Mouse (Mus musculus): ENCODE data around the gene Mfap3.

Mfap3 gene

DNA sequence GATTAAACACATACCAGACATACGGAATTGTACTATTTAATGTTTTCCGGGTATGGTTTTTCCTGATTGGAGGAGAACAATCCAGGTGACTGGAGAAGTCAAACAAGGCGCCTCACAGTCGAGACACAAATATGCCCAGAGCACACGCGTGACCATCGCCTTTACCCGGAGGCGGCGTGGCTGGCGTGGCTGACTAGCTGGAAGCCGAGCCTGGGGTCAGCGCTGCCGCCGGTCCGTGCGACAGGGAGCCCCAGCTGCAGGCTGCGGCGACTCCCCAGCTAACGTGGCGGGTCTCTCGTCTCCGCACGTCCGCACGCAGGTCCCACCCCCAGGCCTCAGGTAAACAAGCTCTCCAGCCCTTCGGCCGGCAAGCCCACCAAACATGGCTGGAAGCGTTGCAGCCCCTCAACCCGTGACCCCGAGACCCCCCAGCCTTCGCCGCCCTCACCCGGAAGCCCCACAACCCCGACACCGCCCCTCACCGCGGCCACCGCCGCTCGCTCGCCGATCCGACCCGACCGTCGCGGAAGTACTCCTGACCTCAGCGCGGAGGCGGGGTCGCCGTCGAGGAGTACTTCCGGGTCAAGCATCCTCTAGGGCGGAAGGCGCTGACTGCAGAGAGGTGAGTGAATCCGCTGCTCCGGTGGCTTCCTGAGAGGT is at the start of gene Mfap3, which contains the start of gene Fam114a2:
Gene Mfap3, plus strand, starts transcription at position 574 of the 660 bp plus-strand sequence.
Gene Fam114a2, minus strand, starts transcription at position 527 of the 660 bp plus-strand sequence.
- peak; percentile 91 for DNase-seq

DNA sequence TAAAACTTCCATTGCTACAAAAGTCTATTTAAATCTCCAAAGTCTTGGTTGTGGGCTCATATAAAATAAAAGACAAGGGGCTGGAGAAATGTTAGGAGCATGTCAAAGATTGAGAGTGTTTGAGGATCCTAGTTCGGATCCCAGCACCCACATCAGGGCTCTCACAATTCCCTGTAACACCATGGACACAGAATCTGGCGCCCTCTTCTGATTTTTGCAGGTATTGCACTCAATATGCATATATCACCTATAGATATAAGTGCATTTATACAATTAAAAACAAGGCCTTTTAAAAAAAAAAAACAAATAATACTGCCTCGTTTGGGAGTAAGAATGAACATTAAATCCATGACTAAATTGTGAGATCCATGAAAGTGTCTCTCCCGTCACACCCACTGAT is 49.8 kb upstream of the Mfap3 start:
- DNase-seq, result no peak

DNA sequence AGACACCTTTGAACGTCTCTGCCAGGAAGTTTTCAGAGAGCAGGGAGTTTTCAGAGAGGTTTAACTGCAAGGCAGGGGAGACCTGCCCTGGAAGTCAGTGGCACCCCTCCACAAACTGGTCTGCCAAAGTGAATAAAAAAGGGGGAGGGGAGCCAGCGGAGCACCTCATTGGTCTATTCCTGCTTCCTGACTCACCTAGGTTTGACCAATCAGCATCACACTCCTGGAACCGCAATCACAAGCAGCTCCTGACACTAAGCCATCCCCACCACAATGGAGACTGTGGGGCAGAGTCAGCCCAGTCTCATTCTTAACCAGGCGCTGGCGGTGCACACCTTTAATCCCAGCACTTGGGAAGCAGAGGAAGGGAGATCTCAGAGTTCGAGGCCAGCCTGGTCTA is 48.4 kb upstream of the Mfap3 start:
- no peak for DNase-seq

DNA sequence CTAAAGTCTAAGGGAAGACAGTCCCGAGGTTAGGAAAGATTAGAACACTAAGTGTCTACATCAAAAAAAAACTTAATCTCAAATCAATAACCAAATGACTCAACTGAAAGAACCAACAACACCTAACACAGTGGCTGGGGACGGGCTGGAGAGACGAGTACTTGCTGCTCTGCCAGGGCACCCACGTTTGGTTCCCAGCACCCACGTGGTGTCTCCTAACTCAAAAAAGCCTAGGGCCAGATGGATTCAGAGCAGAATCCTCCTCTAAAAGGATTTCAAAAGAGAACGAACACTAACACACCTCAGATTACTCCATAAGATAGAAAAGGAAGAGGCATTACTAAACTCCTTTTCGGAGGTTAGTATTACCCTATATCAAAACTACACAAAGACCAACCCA is 47.5 kb upstream of the Mfap3 start:
- DNase-seq, result peak; percentile 32

DNA sequence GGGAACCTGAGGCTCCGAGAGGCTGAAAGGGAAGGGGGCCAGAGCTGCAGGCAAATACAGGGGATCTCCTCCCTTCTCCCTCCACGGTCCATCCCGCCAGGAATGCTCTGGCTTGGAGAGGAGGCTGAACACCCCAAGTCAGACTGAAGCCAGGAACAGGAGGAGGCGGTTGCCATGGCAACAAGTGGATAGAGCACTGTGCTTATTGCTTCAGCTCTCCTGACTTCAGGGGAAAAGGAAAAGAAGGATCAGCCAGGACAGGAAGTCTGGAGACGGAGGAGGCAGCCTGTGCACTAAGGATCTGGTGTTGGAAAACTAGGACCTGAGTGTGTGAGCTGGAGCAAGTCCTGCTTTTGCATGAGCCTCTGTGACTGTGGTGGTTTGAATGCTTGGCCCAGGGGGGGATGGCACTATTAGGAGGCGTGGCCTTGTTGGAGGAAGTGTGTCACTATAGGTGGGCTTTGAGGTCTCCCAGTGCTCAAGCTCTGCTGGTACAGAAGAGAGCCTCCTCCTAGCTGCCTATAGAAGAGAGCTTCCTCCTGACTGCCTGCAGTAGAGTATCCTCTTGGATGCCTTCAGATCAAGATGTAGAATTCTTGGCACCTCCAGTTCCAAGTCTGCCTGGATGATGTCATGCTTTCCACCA is 44.0 kb upstream of the Mfap3 start:
- peak; percentile 66 for DNase-seq

DNA sequence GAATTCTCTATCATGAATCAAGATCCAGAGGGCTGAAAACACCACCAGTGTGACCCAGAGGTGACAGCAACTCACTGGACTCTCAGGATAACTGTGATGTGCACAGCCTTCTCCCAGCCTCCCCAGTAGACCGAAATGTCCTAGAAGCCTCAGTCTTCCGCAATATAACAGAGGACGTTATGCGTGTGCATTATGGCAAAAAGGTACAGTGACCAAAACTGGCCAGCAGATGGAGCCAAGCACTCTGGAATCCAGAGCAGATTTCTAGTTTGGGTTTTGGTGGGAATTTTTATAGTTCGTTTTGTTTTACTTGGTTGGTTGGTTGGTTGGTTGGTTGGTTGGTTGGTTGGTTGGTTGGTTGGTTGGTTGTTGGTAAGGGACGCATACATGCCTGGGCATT is 43.3 kb upstream of the Mfap3 start:
- DNase-seq, result peak; percentile 31

DNA sequence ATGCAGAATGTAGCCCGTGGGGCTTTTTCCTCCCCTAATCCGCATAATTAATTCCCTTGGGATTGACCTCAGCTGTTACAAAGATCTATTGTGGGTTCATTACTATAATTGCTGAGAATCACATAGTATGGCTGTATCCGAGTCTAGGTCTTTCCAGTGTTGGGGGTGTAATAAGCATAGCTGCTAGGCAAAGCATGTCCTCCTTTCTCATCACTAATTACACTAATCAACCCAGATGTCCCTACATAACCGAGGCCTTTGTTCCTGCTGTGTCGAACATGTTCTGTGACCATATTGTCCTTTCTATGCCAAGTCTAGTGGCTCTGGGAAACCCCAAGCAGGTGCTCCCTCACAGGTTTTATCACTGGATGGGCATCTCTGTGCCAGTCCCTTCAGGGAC is 40.4 kb upstream of the Mfap3 start:
- DNase-seq, result no peak

DNA sequence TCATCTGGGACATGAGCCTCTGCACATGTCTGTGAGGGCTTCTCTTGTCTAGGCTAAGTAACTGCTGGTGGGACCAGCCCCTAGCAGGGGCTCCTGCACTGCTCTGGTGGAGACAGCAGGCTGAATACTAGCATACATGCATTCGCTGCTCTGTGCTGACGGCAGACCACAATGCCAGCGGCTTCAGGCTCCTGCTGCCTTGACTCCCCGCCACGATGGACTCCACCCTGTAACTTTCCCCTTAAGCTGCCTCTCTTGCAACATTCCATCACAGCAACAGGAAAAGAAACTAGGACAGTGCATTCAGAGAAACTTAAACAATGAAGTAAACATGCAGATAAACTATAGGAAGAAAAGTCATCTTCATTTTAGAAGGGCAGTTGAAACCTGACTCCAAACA is 30.0 kb upstream of the Mfap3 start:
- DNase-seq, result no peak

DNA sequence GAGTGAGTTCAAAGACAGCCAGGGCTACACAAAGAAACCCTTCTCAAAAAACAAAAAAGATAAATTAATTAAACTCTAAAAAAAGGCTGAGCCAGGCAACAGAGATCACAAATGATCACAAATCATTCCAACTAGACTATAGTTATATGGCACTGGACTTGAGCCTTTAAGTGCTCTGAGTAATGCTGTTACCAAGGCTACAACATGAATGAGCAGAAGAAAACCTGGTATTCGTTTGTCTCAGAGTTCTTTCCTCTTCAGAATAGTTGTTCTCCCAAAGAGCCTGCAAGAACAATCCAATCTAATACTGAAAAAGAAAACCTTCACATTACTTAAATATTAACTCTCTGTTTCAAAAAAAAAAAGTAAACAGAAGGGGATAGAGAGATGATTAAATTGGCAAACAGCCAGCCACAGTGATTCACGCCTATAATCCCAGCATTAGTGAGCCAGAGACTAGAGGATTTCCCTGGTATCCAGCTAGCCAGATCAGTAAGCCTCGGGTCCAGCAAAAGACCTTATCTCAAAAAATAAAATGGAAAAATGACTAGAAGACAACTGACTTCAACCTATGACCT is 21.9 kb upstream of the Mfap3 start:
- DNase-seq, result no peak

DNA sequence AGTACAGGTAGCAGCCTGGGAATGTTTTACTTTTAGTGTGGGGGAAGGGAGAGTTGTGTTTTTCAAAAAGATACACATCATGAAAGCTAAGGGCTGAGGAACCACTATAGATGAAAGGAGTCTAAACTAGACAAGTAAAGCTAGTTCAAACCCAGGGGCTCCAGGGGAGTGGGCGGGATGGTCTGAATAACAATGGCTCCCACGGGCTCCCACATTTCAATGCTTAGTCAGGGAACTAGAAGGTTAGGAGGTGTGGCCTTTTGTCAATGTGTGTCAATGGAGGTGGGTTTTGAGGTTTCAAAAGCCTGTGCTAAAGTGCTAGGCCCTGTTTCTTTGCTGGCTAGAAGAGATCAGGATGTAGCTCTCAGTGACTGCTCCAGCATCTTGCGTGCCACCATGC is 20.8 kb upstream of the Mfap3 start:
- DNase-seq, result no peak

DNA sequence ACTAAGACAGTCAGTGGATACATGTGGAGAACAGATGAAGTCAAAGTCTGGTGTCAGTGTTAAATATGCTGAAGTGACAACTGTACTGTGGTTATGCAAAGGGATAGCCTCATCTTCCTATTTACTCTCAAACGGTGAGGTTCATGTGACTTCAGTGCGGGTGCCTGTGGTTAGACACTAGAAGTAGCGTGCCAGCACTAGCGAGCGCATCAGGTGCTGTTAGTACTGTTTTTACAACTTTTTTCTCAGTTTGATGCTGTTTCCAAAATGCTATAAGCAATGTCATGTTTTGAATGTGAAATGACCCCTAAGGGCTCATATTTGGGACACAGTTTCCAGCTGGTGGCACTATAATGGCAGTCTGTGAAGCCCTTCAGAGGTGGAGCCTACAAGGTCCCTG is 20.2 kb upstream of the Mfap3 start:
- DNase-seq, result no peak

DNA sequence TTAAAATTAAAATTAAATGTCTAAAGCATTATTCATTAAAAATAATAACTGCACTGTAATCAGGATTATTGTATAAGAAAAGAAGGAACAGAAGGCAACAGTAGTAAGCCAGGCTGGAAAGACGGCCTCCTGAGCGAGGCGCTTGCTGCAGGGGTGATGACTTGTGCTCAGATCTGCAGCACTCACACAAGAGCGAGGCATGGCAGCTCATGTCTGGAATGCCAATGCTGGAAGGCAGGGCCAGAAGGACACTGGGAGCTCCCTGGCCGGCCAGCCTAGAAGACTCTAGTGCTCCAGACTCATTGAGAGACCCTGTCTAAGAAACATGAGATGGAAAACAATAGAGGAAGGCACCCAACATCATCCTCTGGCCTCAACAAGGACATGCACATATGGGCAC is 15.3 kb upstream of the Mfap3 start:
- no peak for DNase-seq

DNA sequence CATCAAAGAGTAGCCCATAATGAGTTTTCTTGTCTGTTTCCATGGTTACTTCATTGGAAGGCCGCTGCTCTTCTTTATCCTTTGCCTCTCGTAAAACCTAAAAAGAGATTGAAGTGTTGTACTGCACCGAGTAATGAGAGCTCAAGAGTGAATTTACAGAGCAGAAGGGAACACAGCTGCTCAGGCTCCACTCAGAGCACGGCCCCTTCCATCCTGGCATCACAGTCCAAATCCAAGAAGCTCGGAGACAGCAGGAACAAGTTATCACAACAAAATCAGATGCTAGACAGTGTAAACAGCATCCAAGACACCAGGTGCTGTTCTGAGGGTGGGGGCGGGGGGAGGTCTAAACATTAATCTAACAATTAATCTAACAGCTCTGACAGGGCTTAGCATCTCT is 11.6 kb upstream of the Mfap3 start:
- DNase-seq, result no peak

DNA sequence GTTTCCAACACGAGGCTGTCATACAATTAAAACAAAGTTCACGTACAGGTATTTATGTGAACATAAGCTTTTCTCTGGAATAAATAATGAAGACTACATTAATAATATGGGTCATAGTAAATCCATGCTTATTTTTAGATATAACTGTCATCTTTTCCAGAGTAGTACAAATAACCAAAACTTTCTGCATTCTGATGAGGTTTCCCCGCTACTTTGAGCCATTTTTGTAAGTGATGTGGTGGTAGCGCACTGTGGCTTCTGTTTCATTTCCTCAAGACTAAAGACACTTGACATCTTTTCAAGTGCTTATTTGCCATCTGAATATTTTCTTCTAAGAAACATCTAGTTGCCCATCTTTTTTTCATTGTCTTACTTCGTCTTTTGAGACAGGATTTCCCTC is 3.2 kb upstream of the Mfap3 start:
- no peak for DNase-seq

DNA sequence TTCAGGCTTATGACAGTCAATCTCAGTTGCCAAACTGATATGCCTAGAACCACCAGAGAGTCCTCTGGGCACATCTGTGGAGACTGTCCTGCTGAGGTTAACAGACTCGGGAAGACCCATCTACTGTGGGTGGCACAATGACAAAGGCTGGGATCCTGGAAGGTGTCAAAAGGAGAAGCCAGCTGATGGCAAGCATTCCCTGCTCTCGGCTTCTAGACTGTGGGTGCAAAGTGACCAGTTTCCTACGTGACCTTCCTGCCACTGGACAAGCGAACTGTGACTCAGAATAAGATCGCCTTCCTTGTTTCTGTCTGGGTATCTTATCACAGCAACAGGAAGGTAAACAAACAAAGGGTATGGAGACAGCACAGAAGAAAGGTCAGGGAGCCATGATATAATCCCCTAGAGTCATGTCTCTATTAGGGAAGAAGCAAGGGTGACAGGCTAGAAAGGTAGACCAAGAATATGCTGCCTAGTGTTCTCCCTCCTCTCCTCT is 1.5 kb upstream of the Mfap3 start:
- no peak for DNase-seq

DNA sequence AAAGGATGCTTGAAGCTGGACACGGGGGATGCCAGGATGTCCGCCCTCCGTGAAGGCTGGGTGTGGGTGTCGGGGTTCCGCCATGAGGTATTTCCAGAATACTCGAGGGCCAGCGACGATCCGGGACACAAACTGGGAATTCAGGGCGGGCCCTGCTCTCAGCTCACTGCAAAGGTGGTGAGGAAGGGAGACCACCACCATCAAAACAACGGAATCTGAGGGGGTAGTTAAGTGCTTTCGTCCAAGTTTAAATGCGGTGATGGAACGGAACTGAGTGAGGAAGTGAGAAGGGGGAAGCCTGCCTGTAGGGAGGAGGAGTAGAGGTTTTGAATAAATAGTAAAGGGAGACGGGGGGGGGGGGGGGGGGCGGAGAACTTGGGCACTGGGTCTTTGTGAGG is 286 bp downstream of the Mfap3 start:
- DNase-seq, result no peak

DNA sequence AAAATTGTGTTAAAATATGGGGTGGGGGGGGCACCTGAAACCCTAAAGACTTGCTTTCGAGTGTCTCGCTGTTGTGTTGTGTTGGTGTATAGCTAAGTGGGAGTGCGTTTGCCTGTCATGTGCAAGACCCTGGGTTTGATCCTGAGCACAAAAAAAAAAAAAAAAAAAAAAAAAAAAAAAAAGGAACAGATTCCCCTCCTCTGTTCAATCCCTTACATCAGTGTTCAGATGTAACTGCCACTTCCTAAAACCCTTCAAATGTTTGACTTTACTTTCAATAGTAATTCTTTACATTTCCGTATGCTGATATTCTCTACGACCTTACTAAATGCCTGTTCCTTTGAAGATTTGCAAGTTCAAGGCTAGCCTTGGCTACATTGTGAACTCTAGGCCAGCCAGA is 840 bp downstream of the Mfap3 start:
- DNase-seq, result no peak

DNA sequence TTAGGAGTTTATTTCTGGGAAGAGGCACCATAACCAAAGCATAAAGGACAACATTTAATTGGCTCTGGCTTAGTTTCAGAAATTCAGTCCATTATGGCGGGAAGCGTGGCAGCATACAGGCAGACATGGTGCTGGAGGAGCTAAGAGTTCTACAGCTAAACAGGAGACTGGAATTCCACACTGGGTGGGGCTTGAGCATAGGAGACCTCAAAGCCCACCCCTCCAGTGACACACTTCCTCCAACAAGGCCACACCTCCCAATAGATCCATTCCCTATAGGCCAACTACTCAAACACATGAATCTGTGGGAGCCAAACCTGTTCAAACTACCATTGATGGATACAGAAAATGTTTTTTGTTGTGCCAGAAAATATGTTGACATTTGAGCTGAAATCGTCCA is 2.7 kb downstream of the Mfap3 start:
- DNase-seq, result no peak

DNA sequence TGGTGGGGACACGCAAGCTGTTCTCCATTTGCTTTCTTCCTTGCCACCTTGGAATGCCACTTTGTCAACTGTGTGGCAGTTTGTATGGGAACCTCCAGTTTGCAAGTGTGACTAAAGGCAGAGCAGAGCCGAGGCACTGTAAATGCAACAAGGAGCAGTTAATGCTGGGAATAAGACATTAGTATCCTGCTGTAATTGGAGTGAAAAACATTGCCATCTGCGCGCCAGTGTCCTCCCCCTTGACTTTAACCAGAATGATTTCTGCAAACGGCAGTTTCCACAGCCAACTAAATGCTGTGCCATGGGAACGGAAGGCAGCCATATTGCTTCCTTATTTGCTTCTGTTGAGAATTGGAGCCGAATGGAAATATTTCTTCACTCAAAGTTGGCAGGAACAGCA is 3.6 kb downstream of the Mfap3 start:
- peak; percentile 51 for DNase-seq

DNA sequence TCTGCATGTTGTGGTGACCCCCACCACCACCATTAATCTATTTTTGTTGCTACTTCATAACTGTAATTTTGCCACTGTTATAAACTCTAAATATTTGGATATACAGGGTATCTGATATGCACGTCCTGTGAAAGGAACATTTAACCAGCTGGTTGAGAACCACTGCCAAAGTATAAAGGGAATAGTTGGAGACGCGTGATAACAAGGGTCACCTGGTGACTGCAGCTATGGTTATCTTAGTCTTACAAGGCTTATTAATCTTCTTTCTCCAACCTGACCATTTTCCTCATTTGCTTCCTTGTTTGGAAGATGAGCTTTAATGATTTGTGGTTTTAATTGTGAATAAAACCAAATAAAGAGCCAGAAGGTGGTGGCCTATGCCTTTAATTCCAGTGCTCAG is 5.0 kb downstream of the Mfap3 start:
- DNase-seq, result no peak

DNA sequence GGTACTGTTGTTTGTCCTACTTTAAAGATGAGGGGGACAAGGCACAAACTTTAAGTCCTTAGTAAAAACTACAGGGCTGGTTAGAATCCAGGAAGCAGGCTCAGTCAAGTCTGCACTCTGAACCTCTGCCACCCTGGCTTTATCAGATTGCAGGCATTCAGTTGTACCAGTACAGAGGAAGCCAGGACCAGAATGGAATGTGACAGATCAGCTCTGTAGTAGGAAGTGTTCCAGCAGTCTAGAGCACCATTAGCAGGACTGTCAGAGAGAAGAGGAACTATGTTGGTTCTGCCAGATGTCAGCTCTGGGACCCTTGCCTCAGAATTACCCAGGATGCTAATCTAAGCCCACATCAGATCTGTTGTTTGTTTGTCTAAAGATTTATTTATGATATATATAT is 6.1 kb downstream of the Mfap3 start:
- no peak for DNase-seq

DNA sequence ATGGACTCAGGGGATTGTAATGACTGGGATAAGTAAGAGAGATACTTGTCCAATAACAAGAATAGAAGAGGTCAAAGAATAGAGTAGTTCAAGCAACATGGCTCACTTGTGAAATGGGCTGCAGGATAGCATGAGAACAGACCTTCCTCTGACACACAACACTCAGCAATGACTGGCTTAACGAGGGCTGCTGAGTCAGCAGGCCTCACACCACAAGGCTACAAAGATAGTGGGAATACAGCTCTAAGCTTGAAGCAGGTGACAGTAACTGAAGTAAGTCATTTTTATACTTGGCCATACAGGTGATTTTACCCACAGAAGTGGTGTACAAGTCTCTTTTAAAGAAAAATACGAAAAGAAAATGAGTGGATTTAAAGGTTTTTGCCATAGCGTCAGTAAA is 7.4 kb downstream of the Mfap3 start:
- DNase-seq, result no peak

DNA sequence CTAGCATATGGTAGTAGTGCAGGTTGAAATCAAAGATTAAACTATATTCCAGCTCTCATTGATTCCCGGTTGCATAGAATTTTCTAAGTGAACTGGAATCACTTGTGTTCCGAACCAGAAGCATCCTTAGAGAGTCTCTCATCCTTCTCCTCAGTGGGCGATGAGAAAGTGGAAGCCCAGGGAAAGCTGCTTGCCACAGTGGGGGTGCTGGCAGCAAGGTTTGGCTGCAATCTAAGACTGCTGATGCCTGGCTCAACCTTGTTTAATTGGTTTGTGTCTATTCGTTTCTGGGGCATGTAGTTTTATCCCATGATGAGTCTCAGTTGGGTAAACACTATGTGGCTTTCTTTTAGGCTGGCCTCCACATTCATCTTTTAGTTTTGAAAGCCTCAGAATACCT is 9.0 kb downstream of the Mfap3 start:
- DNase-seq, result no peak

DNA sequence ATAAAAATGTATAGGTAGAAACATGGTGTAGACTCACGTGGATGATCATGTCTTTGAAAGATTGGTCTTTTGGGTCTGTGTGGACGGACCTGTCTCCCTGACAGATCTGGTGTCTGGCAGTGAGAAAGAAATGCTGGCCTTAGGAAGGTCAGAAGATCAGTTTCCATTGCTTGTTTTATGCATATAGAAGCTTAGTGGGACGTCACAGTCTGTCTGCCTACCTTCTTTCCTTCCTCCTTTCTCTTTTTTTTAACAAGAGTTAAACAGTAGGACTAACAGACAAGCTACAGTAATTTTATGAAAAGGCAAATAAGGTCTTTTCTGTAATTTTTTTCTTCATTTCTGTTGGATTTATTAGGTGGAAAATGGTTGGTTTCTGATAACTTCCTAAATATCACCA is 10.6 kb downstream of the Mfap3 start:
- DNase-seq, result no peak

Measured in right cerebral cortex, adult 18-20 months (tissue).